36 mouse cellular contexts compared by ENCODE assay signal in genomic region chr14:52024133-52024532, GRCm38 (mm10). TPM values are rescaled to one million over a fixed set of nuclear protein-coding genes. Genes with fewer than 3 reads are reported as not detected.
A peak's percentile ranks its signal among the peaks of the same experiment; 100 is the strongest.
DNase-seq lines count a peak whose midpoint lies in the region; ATAC-seq and TF ChIP-seq lines count a peak whose summit lies in the region.
"Had no signal": no experiment of that assay in that cellular context is flagged by ENCODE, and none has a peak within 500 bp of the region (broad histone marks: within the 10 kb centered on the region; RNA-seq: fewer than 3 reads in every experiment).

No protein-coding gene starts in this region.

- ATAC-seq in midbrain, embryonic 16.5 days = no peak
- ATAC-seq in liver, embryonic 13.5 days (ENCODE audit: low read depth) = peak; percentile 24; the same call in 1 of the 2 replicates
- ATAC-seq in forebrain, embryonic 15.5 days (replicated peaks) = no peak
- ATAC-seq: CD4-positive, CD25-positive, alpha-beta regulatory T cell, adult 4 months; forebrain, postnatal 0 days; hindbrain, embryonic 16.5 days; intestine, embryonic 15.5 days; midbrain, embryonic 15.5 days had no signal

- no peaks in the 10 kb centered on the region for H3K9me3 ChIP-seq in midbrain, embryonic 10.5 days (replicated peaks)
- no peaks in the 10 kb centered on the region for H3K9me3 ChIP-seq in midbrain, embryonic 16.5 days (replicated peaks; ENCODE audit: control insufficient read depth, low read length, poor library complexity, severe bottlenecking)
- H3K9me3 ChIP-seq in ES-E14 (ENCODE audit: control insufficient read depth, insufficient read depth, low read depth, low read length) = no peaks in the 10 kb centered on the region
- H3K9me3 ChIP-seq in liver, embryonic 13.5 days (replicated peaks) = no peaks in the 10 kb centered on the region
- H3K9me3 ChIP-seq in forebrain, embryonic 15.5 days = no peaks in the 10 kb centered on the region
- H3K9me3 ChIP-seq: embryonic facial prominence, embryonic 12.5 days; hindbrain, embryonic 10.5 days; intestine, embryonic 15.5 days; midbrain, embryonic 15.5 days; neural tube, embryonic 12.5 days had no signal

- no peak overlapping the region for H3K4me3 ChIP-seq in midbrain, embryonic 10.5 days
- no peak overlapping the region for H3K4me3 ChIP-seq in midbrain, embryonic 16.5 days (ENCODE audit: low read depth, low read length)
- H3K4me3 ChIP-seq in ES-E14 (ENCODE audit: insufficient read depth in 1 of 2, low read depth in 1 of 2, low read length in 2 of 2, poor library complexity in 1 of 2, severe bottlenecking in 1 of 2) = peak overlapping the region in 1 of 2 experiments; percentile 71; a peak in 2 of 4 replicates
- peak overlapping the region; percentile 17; the same call in 1 of the 2 replicates for H3K4me3 ChIP-seq in liver, embryonic 13.5 days (replicated peaks)
- H3K4me3 ChIP-seq in forebrain, embryonic 15.5 days = no peak overlapping the region
- H3K4me3 ChIP-seq: intestine, embryonic 15.5 days; neural tube, embryonic 12.5 days had no signal

- peaks cover 42% of the 10 kb centered on the region for H3K4me1 ChIP-seq in midbrain, embryonic 10.5 days
- H3K4me1 ChIP-seq in midbrain, embryonic 16.5 days (ENCODE audit: control insufficient read depth, insufficient read depth, low read length) = peaks cover 20% of the 10 kb centered on the region
- H3K4me1 ChIP-seq in ES-E14 (ENCODE audit: control insufficient read depth in 2 of 2, insufficient read depth in 2 of 2, low read length in 2 of 2, poor library complexity in 1 of 2) = peaks cover 3 to 13% of the 10 kb centered on the region in 2 experiments; a peak in 2 of 4 replicates
- H3K4me1 ChIP-seq in liver, embryonic 13.5 days (replicated peaks) = peaks cover 54% of the 10 kb centered on the region
- peaks cover 26% of the 10 kb centered on the region for H3K4me1 ChIP-seq in forebrain, embryonic 15.5 days

- H3K4me2 ChIP-seq in midbrain, embryonic 16.5 days (ENCODE audit: low read length) = no peak overlapping the region
- peak overlapping the region; percentile 88 for H3K4me2 ChIP-seq in liver, embryonic 13.5 days
- no peak overlapping the region for H3K4me2 ChIP-seq in forebrain, embryonic 15.5 days (replicated peaks)

- H3K9ac ChIP-seq in midbrain, embryonic 16.5 days (ENCODE audit: low read depth, low read length) = no peak overlapping the region
- no peak overlapping the region; the same call in 1 of the 2 replicates for H3K9ac ChIP-seq in ES-E14 (ENCODE audit: insufficient read depth, low read depth, low read length, poor library complexity, severe bottlenecking)
- 0 out of 2 replicates have a peak overlapping the region, but pooled peaks have one; percentile 92 for H3K9ac ChIP-seq in liver, embryonic 13.5 days
- H3K9ac ChIP-seq in forebrain, embryonic 15.5 days (replicated peaks) = no peak overlapping the region
- H3K9ac ChIP-seq: embryonic facial prominence, embryonic 12.5 days; forebrain, postnatal 0 days; neural tube, embryonic 12.5 days had no signal

- DNase-seq in midbrain, embryonic 10.5 days (ENCODE audit: low spot score) = no peak
- no peak for DNase-seq in ES-E14 (ENCODE audit: low read depth, low spot score)
- no peak for DNase-seq in liver, embryonic 13.5 days
- no peak for DNase-seq in gastrocnemius, postnatal 4 days (ENCODE audit: low spot score in 2 of 2)
- no peak for DNase-seq in spleen, postnatal 4 days (ENCODE audit: low spot score in 2 of 2)
- DNase-seq: adrenal gland, postnatal 14 days; cerebellum, adult 11-12 months; cerebellum, adult 9-11 months; embryo, embryonic 11 days; forebrain, postnatal 0 days; heart, postnatal 14 days; kidney, adult 8-10 months; kidney, postnatal 10 days; layer of hippocampus, adult 9-11 months; lung, postnatal 10 days; right cerebral cortex, adult 18-20 months; spleen, adult 18-20 months had no signal

- in situ Hi-C loops in ES-E14 (cut with MboI; ENCODE audit: low sequenced_read_pairs in 2 of 2, unreplicated experiment in 2 of 2) = loop anchor here in 1 of 2 experiments (25.0 kb wide), 1 partner anchor 112 kb away; the partner anchor contains the start of genes Ndrg2, Rnase13 and Tppp2

- 90% methylated on average over 2 of the region's 2 CpGs for WGBS in midbrain, embryonic 10.5 days
- WGBS in midbrain, embryonic 16.5 days = 90% methylated on average over 2 of the region's 2 CpGs
- WGBS in liver, embryonic 13.5 days (ENCODE audit: insufficient replicate concordance) = 42% methylated on average over 2 of the region's 2 CpGs
- 89% methylated on average over 2 of the region's 2 CpGs for WGBS in forebrain, embryonic 15.5 days

- peak overlapping the region; percentile 88; the same call in 1 of the 2 replicates for H3K27ac ChIP-seq in midbrain, embryonic 10.5 days (replicated peaks)
- H3K27ac ChIP-seq in midbrain, embryonic 16.5 days (ENCODE audit: low read length) = no peak overlapping the region
- peak overlapping the region; percentile 99; the same call in 1 of the 2 replicates for H3K27ac ChIP-seq in ES-E14 (ENCODE audit: insufficient read depth, low read depth, low read length, poor library complexity, severe bottlenecking)
- peak overlapping the region; percentile 97 for H3K27ac ChIP-seq in liver, embryonic 13.5 days
- H3K27ac ChIP-seq in forebrain, embryonic 15.5 days (replicated peaks) = no peak overlapping the region
- H3K27ac ChIP-seq: neural tube, embryonic 12.5 days had no signal

- H3K27me3 ChIP-seq in midbrain, embryonic 10.5 days (ENCODE audit: low read depth, poor library complexity, severe bottlenecking) = no peaks in the 10 kb centered on the region
- H3K27me3 ChIP-seq in midbrain, embryonic 16.5 days (ENCODE audit: control insufficient read depth, insufficient read depth, low read depth, low read length) = no peaks in the 10 kb centered on the region
- no peaks in the 10 kb centered on the region for H3K27me3 ChIP-seq in liver, embryonic 13.5 days
- H3K27me3 ChIP-seq in forebrain, embryonic 15.5 days = no peaks in the 10 kb centered on the region
- H3K27me3 ChIP-seq: embryonic facial prominence, embryonic 12.5 days; intestine, embryonic 15.5 days; midbrain, embryonic 15.5 days; neural tube, embryonic 12.5 days had no signal

- H3K36me3 ChIP-seq in midbrain, embryonic 10.5 days = no peaks in the 10 kb centered on the region
- H3K36me3 ChIP-seq in midbrain, embryonic 16.5 days (ENCODE audit: control insufficient read depth, insufficient read depth, low read length) = no peaks in the 10 kb centered on the region
- no peaks in the 10 kb centered on the region for H3K36me3 ChIP-seq in ES-E14 (ENCODE audit: control insufficient read depth, insufficient read depth, low read length, poor library complexity, severe bottlenecking)
- no peaks in the 10 kb centered on the region for H3K36me3 ChIP-seq in liver, embryonic 13.5 days
- no peaks in the 10 kb centered on the region for H3K36me3 ChIP-seq in forebrain, embryonic 15.5 days
- H3K36me3 ChIP-seq: embryonic facial prominence, embryonic 12.5 days; hindbrain, embryonic 10.5 days; intestine, embryonic 15.5 days; midbrain, embryonic 15.5 days; neural tube, embryonic 12.5 days had no signal

TF ChIP-seq in ES-E14, 5 proteins besides CTCF, POLR2A, EP300 and RAD21:
- TF ChIP-seq HCFC1 (IDR thresholded peaks at IDR 0.05; ENCODE audit: borderline replicate concordance, insufficient read depth, low read length) = no peak
- no peak for TF ChIP-seq ZNF384 (IDR thresholded peaks at IDR 0.05; ENCODE audit: low read depth, low read length)
- TF ChIP-seq ZC3H11A (IDR thresholded peaks at IDR 0.05; ENCODE audit: borderline replicate concordance, low read depth, low read length) = no peak

RNA-seq across cellular contexts. Expression of gene Zfp219, which starts 3.6 kb away (rescaled TPM):
- polyA plus RNA-seq in midbrain, embryonic 10.5 days (2016; fragmentation: Nextera tagmentation; extraction: Ambion mirVana) = 89.4 and 96.6 TPM in 2 replicates
- polyA plus RNA-seq in midbrain, embryonic 16.5 days (2015; fragmentation: Nextera tagmentation; extraction: Ambion mirVana) = 30.3 and 33.6 TPM in 2 replicates
- 59.5 and 98.0 TPM in 2 replicates for total RNA-seq in ES-E14 (2012; rRNA removed)
- polyA plus RNA-seq in liver, embryonic 13.5 days (2015; fragmentation: Nextera tagmentation; extraction: Ambion mirVana) = 10.1 and 10.5 TPM in 2 replicates
- polyA plus RNA-seq in forebrain, embryonic 15.5 days (2015; fragmentation: Nextera tagmentation; extraction: Ambion mirVana) = 43.3 and 48.9 TPM in 2 replicates
- 10 to 100 TPM; 28.3 to 29.7 TPM for total RNA-seq in gastrocnemius, postnatal 4 days (2021)

RNA-seq across cellular contexts. Expression of gene Tmem253, which starts 8.7 kb away (rescaled TPM):
- polyA plus RNA-seq in midbrain, embryonic 10.5 days (2016; fragmentation: Nextera tagmentation; extraction: Ambion mirVana) = 0.67 and 1.2 TPM in 2 replicates
- 0.16 and 1.0 TPM in 2 replicates for polyA plus RNA-seq in midbrain, embryonic 16.5 days (2015; fragmentation: Nextera tagmentation; extraction: Ambion mirVana)
- 3.6 and 7.7 TPM in 2 replicates for total RNA-seq in ES-E14 (2012; rRNA removed)
- polyA plus RNA-seq in liver, embryonic 13.5 days (2015; fragmentation: Nextera tagmentation; extraction: Ambion mirVana) = 0.09 and 0.20 TPM in 2 replicates
- polyA plus RNA-seq in forebrain, embryonic 15.5 days (2015; fragmentation: Nextera tagmentation; extraction: Ambion mirVana) = 0.28 and 0.64 TPM in 2 replicates
- total RNA-seq in gastrocnemius, postnatal 4 days (2021) = 1 to 10 TPM; 1.1 to 2.8 TPM
- total RNA-seq: liver, adult 2 months had no signal

RNA-seq across cellular contexts. Expression of gene Olfr221, which starts 18.1 kb away (rescaled TPM):
- polyA plus RNA-seq in midbrain, embryonic 10.5 days (2016; fragmentation: Nextera tagmentation; extraction: Ambion mirVana) = not detected in 2 replicates
- polyA plus RNA-seq in midbrain, embryonic 16.5 days (2015; fragmentation: Nextera tagmentation; extraction: Ambion mirVana) = not detected in 2 replicates
- not detected in 2 replicates for total RNA-seq in ES-E14 (2012; rRNA removed)
- not detected in 2 replicates for polyA plus RNA-seq in liver, embryonic 13.5 days (2015; fragmentation: Nextera tagmentation; extraction: Ambion mirVana)
- polyA plus RNA-seq in forebrain, embryonic 15.5 days (2015; fragmentation: Nextera tagmentation; extraction: Ambion mirVana) = not detected in 2 replicates
- total RNA-seq in gastrocnemius, postnatal 4 days (2021) = not detected
- total RNA-seq: adrenal gland, postnatal 14 days; forebrain, postnatal 0 days; gastrocnemius, adult 8-10 months; heart, postnatal 14 days; left cerebral cortex, postnatal 14 days; liver, adult 2 months had no signal
- polyA plus RNA-seq: CD4-positive, CD25-positive, alpha-beta regulatory T cell, adult 4 months; embryonic facial prominence, embryonic 12.5 days; forebrain, embryonic 11.5 days; forebrain, postnatal 0 days; gonadal fat pad, adult 2 months; heart, embryonic 14.5 days; hindbrain, embryonic 10.5 days; hindbrain, embryonic 16.5 days; intestine, embryonic 15.5 days; limb, embryonic 11.5 days; liver, adult 2 months; midbrain, embryonic 15.5 days; myocyte; neural tube, embryonic 12.5 days; stomach, postnatal 0 days; urinary bladder, adult 2 months had no signal

RNA-seq across cellular contexts. Expression of gene Arhgef40, which starts 39.6 kb away (rescaled TPM):
- 85.4 and 99.8 TPM in 2 replicates for polyA plus RNA-seq in midbrain, embryonic 10.5 days (2016; fragmentation: Nextera tagmentation; extraction: Ambion mirVana)
- polyA plus RNA-seq in midbrain, embryonic 16.5 days (2015; fragmentation: Nextera tagmentation; extraction: Ambion mirVana) = 78.0 and 79.7 TPM in 2 replicates
- total RNA-seq in ES-E14 (2012; rRNA removed) = 10.1 and 14.0 TPM in 2 replicates
- polyA plus RNA-seq in liver, embryonic 13.5 days (2015; fragmentation: Nextera tagmentation; extraction: Ambion mirVana) = 16.5 and 19.7 TPM in 2 replicates
- polyA plus RNA-seq in forebrain, embryonic 15.5 days (2015; fragmentation: Nextera tagmentation; extraction: Ambion mirVana) = 65.7 and 69.8 TPM in 2 replicates
- 10 to 100 TPM; 90.4 to 92.7 TPM for total RNA-seq in gastrocnemius, postnatal 4 days (2021)

Comparison
In these comparisons a context has a peak if more than half of its experiments do, and no peak if none do; other contexts are left out.
1. H3K27ac ChIP-seq: peak in midbrain, embryonic 10.5 days (single experiment), ES-E14 (single experiment) and liver, embryonic 13.5 days (single experiment); none in midbrain, embryonic 16.5 days (single experiment) and forebrain, embryonic 15.5 days (single experiment).